Mouse (Mus musculus): ENCODE measurements around the gene Olfr95.
"Not testable (repeated sequence)": the region's sequence is repeated elsewhere in the genome, so short reads cannot be mapped to it uniquely, and the experiment has no call there.

The Olfr95 gene

DNA sequence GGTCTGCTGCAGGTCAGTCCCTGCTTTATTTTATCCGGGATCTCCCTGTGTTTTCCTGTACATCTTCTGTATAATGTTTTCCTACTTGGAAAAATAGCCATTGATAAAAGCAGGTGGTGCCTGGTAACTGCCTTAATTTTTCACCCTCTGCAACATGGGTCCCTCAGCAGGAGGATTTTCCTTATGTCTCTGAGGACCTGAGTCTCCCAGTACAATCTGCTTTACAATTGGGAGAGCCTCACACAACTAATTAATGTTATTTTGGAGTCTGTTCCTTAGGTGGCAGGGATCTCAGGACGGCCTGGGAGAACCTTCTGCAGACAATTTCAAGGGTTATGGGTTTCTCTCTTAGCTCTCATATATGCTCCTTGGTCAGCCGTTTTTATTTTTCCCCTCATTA lies at the start of gene Olfr95:
TSS of gene Olfr95 (minus strand) at position 101 of the 400 bp plus-strand sequence.
- no peak for DNase-seq (ENCODE audit: extremely low read depth, low read depth, low spot score)

DNA sequence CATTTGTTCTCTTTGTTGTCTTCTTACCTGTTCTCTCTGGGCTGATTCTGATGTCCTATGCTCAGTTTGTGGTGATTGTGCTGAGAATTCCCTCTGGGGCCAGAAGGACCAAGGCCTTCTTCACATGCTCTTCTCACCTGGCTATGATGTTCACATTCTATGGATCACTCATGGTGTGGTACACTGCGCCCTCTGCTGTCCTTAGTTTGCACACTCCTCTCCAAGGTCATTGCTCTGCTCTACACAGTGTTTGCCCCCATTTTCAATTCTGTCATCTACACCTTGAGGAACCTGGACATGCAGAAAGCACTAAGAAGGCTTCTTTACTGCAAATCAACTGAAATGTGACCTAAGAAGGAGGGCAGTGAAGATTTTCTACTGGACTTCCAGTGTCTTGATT lies 37.6 kb upstream of the Olfr95 start:
- no peak for DNase-seq (ENCODE audit: extremely low read depth, low read depth, low spot score)

DNA sequence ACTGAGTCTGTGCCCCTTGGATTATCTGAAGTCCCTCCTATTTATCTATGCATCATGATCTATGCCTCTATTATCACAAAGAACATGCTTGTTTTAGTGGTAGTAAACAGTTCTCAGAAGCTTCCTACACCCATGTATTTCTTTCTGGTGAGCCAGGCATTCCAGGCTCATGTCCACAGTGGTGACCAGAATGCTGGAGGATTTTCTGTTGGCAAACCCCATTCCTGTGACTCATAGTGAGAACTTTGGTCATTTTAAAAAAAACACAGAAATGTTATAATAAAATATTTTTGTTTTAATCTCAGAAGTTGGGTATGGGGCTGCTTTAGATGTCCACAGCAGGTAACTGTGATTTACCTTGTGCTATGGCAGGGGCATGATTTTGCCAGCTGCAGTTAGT lies 36.5 kb upstream of the Olfr95 start:
- no peak for DNase-seq (ENCODE audit: extremely low read depth, low read depth, low spot score)

DNA sequence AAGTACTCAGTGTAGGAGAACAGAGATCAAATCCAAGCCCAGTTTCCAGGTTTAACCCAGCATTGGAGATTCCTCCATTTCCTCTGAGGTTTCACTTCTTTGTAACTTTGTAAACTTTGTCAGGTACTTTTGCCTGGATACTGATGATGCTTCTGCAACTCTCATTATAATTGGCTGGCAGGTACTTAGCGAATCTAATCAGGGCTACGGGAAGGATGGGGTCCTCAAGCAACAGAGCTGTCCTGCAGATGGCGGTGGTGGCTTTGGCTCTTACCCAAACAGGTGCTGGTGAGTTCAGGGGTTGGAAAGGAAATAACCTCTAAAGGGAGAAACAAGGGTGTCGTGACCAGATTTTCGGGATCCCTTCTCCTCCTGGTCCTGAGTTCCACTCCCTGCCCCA lies 33.8 kb upstream of the Olfr95 start:
- DNase-seq (ENCODE audit: extremely low read depth, low read depth, low spot score) = no peak

DNA sequence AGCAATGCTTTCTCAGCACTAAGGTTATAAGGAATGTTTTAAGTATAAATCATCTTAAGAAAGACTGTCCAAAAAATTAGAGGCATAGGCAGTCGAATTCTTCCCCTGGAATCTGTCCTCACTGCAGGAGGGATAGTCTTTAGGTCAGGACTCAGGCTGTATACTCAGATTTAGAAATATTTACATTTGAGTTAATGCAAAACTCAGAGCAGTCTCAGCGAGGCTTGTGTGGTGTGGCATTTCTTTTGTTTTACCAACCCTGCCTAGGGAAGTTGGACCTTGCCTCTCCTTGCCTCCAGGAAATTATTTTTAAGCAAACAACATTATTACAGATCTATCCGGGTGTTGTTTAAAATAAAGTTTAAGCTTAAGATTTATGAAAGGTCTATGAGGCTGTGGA lies 29.3 kb upstream of the Olfr95 start:
- DNase-seq (ENCODE audit: extremely low read depth, low read depth, low spot score) = no peak

DNA sequence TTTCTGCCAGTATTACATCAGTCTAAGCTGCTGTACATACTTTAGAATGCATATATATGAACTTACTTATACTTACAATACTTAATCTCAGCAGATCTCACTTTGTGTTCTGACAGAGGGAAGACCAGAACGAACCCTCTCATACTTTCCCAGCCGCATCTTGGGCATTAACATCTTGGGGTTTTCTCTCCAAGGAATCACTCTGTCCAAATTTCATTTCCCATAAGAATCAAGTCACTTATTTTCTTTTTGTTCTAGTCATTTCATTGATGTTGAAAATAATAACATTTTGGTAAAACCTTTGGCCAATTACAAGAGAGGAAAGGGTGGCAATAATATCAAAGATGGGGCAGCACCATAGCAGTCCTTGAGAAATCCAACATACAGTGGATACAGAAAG lies 24.3 kb upstream of the Olfr95 start, which contains the start of gene Olfr97:
TSS of gene Olfr97 (minus strand) at position 101 of the 400 bp plus-strand sequence.
- DNase-seq (ENCODE audit: extremely low read depth, low read depth, low spot score) = not testable (repeated sequence)

DNA sequence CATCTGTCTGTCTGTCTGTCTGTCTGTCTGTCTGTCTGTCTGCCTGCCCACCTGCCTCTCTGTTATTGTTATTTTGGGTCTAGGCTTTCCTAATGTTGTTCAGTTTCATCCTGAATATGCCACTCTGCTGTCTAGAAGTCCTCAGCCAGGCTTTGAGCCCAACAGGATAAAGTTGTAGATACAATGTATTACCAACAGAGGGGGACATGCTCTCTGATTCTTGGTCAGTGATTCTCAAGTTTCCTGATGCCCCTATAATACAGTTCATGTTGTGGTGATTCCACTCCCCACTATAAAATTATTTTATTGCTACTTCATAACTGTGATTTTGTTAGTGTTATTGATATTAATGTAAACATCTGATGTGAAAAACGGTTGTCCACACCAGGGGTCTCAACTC lies 9.0 kb upstream of the Olfr95 start:
- no peak for DNase-seq (ENCODE audit: extremely low read depth, low read depth, low spot score)

DNA sequence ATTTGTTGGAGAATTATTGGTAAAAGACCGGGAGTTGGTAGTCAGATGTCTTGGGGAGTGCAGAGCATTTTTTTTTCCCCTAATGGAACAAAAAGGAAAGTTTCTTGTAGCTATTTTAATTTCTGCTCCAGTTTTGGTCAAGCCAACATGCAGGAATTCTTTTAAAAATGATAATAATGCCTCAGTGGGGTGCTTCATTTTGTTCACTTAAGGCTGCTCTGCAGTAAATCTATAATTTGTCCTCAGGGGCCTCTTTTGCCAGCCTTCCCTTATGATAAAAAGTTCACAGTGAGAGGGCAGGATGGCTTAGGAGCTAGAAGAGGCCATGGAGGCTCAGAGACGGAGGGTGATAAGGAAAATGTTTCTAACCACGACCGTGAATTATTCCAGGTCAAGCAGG lies 6.9 kb upstream of the Olfr95 start, which contains the start of gene Olfr96:
TSS of gene Olfr96 (plus strand) at position 301 of the 400 bp plus-strand sequence.
- no peak for DNase-seq (ENCODE audit: extremely low read depth, low read depth, low spot score)

DNA sequence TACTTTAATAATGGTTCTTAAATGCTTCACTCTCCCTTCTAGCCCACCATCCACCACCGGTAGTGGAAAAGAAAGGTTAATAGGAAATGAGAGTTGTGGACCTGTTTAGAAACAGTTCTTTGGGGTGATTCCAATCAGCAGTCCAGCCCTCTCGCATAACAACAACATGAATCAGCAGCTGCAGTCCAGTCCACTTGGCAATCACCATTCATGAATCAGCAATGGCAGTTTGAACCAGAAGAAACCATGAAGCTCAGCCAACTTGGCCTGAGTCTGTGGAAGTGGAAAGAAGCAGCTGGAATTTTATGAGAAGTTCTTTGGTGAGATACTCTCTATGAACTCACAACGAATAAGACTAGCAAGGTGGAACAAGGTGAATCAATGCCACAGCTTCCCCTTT lies 5.6 kb upstream of the Olfr95 start:
- no peak for DNase-seq (ENCODE audit: extremely low read depth, low read depth, low spot score)

DNA sequence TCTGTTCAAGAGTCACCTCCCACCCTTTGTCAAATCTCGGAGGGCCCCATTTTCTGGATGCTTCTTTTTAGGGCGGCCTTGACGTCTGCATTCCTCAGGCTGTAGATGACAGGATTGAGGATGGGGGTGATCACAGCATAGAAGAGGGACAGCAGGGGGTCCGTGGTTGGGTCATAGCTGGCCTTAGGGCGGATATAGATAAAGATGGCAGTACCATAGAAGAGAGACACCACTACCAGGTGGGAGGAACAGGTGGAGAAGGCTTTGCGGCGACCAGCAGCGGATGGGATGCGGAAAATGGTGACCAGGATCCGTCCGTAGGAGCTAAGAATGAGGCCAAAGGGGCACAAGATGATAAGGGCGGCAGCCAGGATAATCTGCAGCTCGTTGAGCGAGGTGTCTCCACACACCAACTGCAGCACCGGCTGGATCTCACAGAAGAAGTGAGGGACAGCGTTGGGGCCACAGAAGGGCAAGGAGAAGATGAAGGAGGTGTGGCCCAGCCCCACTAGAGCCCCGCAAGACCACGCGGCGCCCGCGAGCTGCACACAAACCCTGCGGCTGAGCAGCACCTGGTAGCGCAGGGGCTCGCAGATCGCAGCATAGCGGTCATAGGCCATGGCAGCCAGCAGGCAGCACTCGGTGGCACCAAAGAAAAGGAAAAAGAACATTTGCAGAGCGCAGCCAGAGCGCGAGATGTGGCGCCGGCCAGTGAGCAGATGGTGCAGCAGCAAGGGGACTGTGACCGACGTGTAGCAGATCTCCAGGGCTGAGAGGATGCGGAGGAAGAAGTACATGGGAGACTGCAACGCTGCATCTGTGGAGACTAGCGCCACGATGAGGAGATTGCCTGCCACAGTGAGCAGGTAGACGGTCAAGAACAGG lies 1.8 kb downstream of the Olfr95 start:
- DNase-seq (ENCODE audit: extremely low read depth, low read depth, low spot score) = no peak

DNA sequence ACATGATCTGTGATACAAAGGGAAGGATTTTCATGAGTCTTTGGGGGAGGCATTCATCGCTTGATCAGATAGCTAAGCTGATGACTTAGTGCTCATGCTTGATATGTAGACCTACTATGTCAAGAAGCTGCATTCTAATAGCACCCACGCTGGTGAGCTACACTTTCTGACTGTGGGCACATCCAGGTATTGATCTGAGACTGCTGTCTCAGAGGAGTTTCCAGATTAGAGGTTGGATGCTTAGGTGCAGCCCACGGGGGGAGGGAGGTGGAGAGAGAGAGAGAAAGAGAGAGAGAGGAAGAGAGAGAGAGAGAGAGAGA lies 9.0 kb downstream of the Olfr95 start:
- DNase-seq (ENCODE audit: extremely low read depth, low read depth, low spot score) = no peak

DNA sequence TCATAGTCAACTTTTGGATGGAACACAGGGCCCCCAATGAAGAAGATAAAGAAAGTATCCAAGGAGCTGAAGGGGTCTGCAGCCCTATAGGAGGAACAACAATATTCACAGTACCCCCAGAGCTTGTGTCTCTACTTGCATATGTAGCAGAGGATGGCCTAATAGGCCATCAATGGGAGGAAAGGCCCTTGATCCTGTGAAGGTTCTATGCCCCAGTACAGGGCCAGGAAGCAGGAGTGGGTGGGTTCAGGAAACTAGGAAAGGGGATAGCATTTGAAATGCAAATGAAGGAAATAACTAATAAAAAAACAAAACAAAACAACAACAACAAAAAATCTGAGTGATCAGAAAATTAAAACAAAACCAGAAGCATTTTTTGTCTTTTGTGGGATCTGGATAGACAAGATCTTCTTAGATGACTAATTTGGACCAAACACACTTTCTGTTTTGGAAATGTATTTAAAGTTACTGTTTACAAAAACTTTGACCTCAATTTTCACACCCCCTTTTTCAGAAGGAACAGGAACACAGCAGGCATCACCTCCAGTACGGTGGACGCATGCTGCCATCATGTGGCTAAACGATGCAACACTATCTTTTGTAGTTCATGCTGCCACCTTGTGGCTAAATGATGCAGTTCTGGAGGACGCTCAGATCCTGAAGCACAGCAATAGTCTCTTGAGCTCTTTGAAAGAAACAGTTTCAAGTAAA lies 9.6 kb downstream of the Olfr95 start:
- DNase-seq (ENCODE audit: extremely low read depth, low read depth, low spot score) = no peak

DNA sequence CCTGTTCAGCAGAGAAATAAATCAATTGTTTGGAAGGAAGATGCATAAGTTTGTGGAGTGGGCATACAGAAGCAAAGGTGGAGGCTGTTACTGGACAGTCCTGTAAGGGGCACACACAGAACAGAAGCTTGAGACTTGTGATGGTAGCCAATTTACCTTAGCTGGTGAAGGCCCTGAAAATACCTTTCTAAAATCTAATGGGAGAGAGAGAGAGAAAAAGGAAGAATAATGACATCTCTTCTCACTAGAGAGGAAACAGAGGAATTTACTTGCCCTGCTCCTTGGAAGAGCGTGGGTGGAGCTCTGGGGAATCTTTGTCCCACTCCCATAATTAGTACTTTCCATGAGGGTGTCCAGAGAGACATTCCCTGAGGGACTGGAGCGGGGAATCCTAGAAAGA lies 12.0 kb downstream of the Olfr95 start, which contains the start of gene Olfr94:
TSS of gene Olfr94 (minus strand) at position 101 of the 400 bp plus-strand sequence.
- DNase-seq (ENCODE audit: extremely low read depth, low read depth, low spot score) = no peak

DNA sequence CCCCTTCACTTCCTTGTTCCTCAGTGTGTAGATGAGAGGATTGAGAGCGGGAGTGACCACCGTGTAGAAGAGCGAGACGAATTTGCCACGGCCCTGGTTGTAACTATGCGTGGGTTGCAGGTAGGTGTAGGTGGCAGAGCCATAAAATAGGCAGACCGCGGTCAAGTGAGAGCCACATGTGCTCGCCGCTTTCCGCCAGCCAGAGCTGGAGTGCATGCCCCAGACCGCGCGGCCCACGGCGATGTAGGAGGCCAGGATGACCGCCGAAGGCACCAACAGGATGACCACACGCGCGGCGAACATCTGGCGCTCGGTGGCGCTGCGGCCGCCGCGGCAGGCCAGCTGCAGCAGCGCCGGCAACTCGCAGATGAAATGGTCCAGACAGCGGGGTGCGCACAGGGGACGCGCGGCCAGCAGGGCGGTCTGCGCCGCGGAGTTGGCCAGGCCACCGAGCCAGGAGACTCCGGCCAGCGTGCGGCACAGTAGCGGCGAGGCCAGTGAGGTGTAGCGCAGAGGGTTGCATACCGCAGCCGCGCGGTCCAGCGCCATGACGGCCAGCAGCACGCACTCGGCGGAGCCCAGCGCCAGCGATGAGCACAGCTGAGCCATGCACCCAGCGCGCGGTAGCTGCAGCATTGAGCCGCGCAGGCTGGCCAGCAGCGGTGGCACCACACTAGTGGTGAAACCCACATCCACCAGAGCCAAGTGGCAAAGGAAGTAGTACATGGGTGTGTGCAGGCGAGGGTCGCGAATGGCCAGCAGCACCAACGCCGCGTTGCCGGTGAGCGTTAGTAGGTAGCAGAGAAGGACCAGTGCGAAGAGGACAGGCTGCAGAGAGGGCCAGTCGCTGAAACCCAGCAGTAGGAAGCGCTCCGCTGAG lies 15.8 kb downstream of the Olfr95 start:
- DNase-seq (ENCODE audit: extremely low read depth, low read depth, low spot score) = no peak

DNA sequence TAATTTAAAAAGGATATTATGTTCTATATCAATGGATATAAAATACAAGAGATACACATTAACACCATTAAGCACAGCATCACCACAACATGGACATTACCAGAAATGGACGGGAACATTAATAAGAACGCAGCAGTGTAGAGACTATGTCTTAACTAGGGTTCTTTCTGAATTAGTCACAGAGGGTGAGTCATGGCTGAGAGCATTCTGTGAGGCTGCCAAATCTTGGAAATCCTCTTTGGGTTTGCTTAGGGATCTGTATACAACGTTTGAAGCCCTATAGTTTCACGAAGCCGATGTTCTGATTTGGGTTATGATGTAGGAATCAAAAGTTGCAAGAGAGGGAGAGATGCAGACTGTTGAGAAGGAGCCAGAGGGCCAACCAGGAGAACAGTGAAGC lies 18.1 kb downstream of the Olfr95 start:
- DNase-seq (ENCODE audit: extremely low read depth, low read depth, low spot score) = no peak

DNA sequence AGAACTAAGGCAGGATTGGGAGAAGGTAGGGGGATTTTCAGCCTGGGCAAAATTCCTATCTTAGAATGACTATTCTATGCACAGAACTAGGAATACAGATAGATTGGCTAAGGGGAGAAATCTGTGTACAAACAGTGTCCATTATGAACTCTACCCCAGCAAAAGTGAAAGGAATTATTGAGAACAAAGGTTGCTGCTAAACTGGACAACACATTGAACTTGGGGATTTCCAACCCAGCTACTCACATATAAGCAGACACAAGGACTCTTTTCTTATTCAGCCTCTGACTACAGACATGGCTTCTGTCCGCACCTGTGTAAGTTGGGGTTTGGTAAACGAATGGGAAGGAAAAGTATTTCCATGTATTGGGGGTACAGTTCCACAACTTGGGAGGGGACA lies 19.3 kb downstream of the Olfr95 start, which contains the start of gene Ubd:
TSS of gene Ubd (plus strand) at position 237 of the 400 bp plus-strand sequence.
- DNase-seq (ENCODE audit: extremely low read depth, low read depth, low spot score) = no peak

DNA sequence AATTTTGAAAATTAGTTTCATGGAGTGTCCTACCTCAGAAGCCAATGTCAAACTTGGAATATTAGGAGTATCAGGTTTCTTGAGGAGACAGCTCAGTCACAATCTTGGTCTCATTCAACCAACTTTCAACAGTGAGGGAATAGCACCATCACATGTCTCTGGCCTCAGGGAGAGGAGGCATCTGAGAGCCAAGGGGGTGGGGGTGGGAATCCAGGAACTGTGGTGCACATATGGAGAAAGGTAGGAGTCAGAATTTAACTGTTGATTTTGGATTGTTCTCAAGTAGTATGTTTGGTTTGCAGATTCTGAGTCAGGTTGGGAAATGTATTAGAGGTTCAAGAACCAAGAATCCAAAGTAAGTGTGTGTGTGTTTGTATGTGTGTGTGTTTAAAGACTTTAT lies 19.9 kb downstream of the Olfr95 start:
- DNase-seq (ENCODE audit: extremely low read depth, low read depth, low spot score) = no peak

DNA sequence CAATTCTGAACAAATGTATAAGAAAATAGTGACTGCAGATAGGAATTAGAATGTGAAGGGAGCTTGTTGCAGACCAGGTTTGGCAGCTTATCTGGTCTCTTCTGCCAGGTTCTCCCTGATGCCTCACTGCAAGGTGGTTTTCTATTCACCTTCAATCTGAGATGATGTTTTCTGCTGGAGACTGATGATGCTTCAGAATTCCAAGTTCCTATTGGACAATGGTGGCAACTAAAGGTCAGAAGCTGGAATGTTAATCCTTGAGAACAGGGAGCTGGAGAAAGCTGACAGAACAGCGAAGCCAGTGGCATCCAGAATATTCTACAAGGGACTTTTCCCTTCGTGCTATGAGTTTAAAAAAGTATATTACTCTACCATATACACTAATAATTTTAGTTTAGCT lies 22.2 kb downstream of the Olfr95 start:
- no peak for DNase-seq (ENCODE audit: extremely low read depth, low read depth, low spot score)

DNA sequence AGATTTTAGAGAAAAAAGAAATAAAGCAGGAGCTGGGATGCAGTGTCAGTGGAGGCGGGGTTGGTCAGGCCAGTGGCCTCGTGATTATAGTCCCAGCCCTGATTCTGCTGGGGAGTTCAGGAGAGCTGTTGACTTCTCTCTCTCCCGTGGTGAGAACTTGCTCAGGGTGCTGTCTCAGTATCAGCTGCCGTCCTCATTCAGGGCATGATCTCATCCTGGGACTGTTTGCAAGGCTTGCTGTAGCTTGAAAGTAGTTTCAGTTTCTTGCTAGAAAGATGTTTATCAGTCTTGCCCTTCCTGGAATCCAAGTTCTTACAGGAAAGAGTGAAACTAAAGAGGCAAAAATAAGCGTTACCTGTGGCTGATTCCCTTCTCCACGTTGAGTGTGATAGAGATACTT lies 27.4 kb downstream of the Olfr95 start:
- DNase-seq (ENCODE audit: extremely low read depth, low read depth, low spot score) = no peak

DNA sequence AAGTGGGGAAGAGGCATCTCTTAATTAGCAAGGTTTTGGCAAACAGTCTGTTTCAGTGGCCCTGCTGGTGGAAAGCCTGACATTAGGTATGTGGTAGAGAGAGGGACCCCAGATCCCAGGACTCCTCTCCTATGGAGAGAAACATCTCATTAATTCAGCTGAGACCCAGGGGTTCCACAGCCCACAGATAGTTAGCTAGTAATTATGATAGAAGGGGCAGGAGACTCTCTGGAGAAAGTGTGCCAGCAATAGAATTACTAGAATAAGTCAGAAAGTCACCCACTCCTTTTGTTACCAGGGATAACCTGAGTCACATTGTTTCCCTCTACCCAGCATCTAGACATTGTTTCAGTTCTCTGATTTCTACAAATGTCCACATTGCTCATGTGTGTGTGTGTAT lies 51.5 kb downstream of the Olfr95 start, which contains the start of gene Olfr93:
TSS of gene Olfr93 (minus strand) at position 101 of the 400 bp plus-strand sequence.
- DNase-seq (ENCODE audit: extremely low read depth, low read depth, low spot score) = no peak

Data from fat pad, adult 2 months (tissue).